Mouse (Mus musculus) liver (tissue): ENCODE measurements at regions not wholly inside any gene's neighbourhood (a gene's known extent, or its start where the extent isn't known, plus 50 kb on each side); places are given as distances from the start of the nearest gene placed in this dataset.
A peak's percentile ranks its signal among the peaks of the same experiment; 100 is the strongest.
"Not testable (repeated sequence)": the region's sequence is repeated elsewhere in the genome, so short reads cannot be mapped to it uniquely, and the experiment has no call there.

Experiments
- DNase-seq: peaks from one replicate; pipeline ENCODE4 v3.0.0-alpha.2; 2020; ENCODE audit warnings: mixed read lengths

DNA sequence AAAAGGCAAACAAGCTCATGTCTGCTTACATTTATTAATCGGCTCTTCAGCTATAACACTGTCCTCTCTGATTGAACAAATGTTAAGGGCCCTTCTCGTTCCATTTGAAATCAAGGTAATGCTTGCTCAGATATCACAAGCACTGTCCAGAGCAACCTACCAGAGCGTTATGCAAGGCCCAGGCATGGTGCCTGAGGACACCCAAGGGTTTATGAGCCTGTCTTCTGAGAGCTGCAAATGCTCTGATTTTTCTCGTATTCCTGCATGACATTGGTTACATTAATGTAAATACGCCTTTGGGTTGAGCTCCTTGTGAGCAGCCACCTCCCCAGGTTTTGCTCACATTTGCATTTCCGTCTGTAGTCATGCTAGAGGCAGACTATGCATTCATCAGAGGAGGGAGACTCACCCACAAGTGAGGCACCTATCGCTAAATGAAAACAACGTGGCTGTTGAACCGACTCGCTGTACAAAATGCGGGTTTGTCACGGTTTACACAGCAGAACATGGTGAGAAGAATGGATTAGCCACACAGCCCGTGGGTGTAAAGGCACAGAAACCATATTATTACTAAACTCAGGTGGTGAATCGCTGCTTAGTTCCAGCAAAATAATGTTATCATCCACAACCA, 152.7 kb upstream of the Ipo5 start:
- DNase-seq = no peak

- peak; percentile 14 for DNase-seq
Observed at GRCm38 (mm10) chr14:120762168-120762567, 148.9 kb upstream of the Ipo5 start.

DNA sequence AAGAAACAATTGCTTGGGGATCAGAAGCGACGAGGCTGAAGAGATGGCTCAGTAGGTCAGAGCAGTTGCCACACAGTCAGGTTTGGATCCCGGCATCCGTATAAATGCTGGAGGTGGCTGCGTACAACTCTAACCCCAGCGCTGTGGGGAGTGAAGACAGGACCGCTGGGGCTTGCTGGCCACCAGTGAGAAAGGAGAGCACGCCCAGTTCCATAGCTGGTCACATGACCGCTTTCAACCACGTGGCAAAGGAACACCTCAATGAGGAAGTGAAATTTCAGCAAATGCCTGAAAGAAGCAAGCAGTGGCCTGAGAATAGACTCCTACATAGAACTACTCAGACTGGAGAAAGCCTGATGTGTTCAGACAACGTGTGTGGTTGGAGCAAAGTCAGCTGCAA, 148.3 kb upstream of the Ipo5 start:
- no peak for DNase-seq

DNA sequence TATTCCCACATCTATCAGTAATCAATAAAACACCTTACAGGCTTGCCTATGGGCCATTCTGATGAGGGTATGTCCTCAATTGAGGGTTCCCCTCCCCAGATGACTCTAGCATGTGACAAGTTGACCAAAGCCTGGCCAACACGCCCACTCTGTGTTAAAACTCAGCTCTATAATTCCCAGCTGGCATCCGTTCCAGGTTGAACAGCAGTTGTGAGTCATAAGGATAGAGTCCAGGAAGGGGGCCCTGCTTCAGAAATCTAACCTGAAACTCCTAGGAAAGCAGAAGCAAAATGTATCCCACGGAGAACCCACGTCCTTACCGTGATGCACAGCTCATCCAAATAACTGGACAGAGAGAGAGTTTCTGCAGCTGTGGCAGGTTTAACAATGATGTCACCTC, 147.2 kb upstream of the Ipo5 start:
- no peak for DNase-seq

GRCm38 (mm10) chr14:120764386-120764785, 146.6 kb upstream of the Ipo5 start:
- no peak for DNase-seq

- no peak for DNase-seq
Observed at GRCm38 (mm10) chr14:120766451-120766850, 144.6 kb upstream of the Ipo5 start.

GRCm38 (mm10) chr14:120770579-120770978, 140.4 kb upstream of the Ipo5 start:
- DNase-seq = no peak

- DNase-seq = not testable (repeated sequence)
Observed at GRCm38 (mm10) chr14:120773001-120773400, 138.0 kb upstream of the Ipo5 start.

DNA sequence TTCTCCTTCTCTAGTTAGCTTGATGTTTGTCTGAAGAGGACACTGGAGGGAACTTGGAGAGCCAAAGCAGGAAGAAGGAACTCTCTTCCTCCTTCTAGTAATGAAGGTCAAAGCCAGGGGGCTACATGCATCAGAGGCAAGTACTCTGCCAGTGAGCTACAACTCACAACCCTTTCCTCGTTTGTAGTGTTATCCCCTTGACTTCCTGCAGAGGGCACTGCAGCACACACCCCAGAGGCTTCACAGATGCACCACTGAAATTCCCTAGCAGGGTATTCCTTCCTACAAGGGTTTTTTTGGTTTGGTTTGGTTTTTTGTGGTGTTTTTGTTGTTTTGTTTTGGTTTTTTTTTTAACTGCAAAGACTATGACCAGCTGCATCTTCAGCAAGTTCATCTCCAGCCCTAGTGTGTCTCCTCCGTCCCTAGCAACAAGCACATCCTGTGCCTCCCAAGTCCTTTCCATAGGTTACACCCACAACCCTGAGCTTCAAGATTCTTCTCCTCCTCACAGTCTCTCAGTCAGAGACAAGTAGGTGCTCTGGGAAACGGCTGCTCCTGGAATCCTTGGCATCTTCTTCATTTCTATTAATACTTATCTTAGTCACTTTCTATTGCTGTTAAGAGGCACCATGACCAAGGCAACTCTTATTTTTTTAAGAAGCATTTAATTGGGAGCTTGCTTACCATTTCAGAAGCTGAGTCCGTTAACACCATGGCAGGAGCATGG, 119.0 kb upstream of the Ipo5 start:
- no peak for DNase-seq

DNA sequence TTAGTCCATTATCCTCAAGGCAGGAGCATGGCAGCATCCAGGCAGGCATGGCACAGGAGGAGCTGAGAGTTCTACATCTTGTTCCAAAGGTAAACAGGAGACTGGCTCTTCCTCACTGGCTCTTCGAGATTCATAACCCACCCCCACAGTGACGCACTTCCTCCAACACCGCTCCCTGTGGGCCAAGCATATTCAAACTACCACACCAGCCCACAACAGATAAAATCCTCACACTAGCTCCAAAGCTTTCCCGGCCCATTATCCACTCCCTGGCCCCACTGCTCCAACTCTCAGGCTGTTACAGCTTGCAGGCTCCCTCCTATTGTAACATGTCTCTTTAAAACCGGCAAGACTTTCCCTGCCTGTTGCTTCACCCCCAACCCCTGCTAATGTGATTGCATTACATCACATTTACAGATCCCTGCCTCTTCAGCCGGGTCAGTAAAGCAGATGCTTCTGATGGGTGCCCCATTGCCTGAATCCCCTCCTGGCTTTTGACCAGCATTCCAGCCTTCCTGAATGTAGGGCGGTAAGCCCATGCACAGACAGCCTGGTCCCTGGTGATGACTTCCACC, 113.0 kb upstream of the Ipo5 start:
- DNase-seq = no peak

DNA sequence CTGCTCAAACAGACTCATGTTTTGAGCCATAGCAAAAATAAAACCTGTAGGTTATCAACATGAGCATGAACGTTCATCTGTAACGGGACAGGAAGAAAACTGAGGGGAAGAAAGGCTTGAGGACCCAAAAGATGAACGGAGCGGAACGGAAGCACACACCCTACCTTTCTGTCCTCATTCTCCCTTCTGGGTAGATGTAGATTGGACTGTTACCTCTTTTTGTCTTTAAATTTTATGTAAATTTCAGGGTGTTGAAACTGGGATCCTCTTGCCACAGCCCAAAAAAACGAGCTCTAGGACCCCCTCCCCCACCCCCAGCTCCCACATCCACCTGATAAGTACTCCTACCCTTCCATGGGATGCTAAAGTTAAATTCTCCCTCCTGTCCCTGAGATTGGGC, 107.8 kb upstream of the Ipo5 start:
- no peak for DNase-seq

GRCm38 (mm10) chr14:120803739-120804138, 107.3 kb upstream of the Ipo5 start:
- DNase-seq = no peak

GRCm38 (mm10) chr14:120804183-120804848, 106.7 kb upstream of the Ipo5 start:
- no peak for DNase-seq

- no peak for DNase-seq
Observed at GRCm38 (mm10) chr14:120805137-120805536, 105.9 kb upstream of the Ipo5 start.

- DNase-seq = peak; percentile 21
Observed at GRCm38 (mm10) chr14:120805816-120806552, 105.0 kb upstream of the Ipo5 start.

- DNase-seq = no peak
Observed at GRCm38 (mm10) chr14:120806553-120806893, 104.5 kb upstream of the Ipo5 start.

DNA sequence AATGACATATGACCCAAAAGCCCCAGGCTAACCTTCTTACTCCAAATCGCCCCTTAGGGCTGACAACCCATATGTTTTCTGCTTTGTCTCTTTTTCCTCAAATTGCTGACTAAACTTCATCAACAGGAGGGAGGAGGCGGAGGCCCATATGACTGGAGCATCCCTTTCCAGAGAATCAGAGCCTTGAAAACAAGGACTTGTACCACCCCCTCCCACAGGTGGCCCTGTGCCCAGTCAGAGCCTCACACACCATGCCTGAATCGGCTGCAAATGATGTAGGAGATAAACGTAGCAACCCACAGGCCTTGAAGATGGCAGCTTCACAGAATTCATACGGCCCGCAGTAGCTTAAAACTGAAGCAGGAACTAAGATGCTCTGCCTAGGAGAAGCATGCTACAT, 101.7 kb upstream of the Ipo5 start:
- no peak for DNase-seq

DNA sequence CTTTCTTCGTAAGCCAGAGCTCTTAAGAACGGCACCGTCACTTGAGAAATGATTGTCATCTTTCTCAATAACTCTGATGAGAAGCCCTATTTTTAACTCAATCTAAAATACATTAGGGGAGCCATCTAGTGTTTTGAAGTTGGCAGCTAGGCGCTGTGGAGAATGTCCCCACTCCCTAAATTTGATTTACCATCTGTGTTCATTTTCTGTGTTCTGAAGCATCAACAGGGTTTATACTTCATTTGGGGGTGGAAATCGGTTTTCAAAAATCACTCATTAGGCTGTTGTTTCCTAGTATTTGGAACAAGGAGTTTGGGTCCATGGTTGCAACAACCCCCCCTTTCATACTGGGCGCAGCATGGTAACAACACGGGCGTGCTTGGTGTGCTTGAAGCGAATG, 97.1 kb upstream of the Ipo5 start:
- DNase-seq = no peak

- not testable (repeated sequence) for DNase-seq
Observed at GRCm38 (mm10) chr14:120815126-120815525, 95.9 kb upstream of the Ipo5 start.

DNA sequence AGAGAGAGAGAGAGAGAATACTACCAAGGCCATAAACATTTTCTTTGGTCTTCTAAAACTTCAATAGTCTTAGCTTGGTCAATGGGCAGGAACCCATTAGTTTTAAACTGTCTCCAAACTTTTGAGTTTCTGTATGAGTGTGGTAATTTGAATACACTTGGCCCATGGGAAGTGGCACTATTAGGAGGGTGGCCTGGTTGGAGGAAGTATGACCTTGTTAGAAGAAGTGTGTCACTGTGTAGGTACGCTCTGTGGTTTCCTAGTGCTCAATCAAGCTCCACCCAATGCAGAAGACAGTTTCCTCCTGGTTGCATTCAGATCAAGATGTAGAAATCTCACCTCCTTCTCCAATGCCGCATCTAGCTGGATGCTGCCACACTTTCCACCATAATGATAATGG, 94.5 kb upstream of the Ipo5 start:
- DNase-seq = no peak

DNA sequence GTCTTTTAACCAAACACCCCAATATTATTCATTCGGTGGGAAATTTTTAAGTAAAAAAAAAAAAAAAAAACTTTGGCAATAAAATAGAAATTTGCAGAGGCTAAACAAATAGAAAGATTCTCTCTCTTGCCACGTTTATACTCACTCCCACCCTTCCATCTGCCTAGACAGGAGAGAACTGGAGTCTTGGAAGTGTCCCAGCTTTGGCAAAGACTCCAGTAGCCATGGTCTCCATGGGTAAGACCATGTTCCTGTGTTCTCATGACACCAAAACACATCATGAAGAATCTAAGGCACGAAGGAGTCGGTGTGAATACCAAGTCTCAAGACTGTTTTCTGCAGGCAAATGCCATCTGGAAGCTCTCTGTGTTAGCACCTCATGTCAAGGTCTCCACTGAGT, 84.8 kb upstream of the Ipo5 start:
- DNase-seq = no peak

- DNase-seq = peak; percentile 74
Observed at GRCm38 (mm10) chr14:120830389-120830835, 80.6 kb upstream of the Ipo5 start.

GRCm38 (mm10) chr14:120831397-120831796, 79.6 kb upstream of the Ipo5 start:
- no peak for DNase-seq
